Mouse (Mus musculus): ENCODE results near the gene Ear14.
"Not testable (repeated sequence)": the region's sequence is repeated elsewhere in the genome, so short reads cannot be mapped to it uniquely, and the experiment has no call there.

Gene Ear14

DNA sequence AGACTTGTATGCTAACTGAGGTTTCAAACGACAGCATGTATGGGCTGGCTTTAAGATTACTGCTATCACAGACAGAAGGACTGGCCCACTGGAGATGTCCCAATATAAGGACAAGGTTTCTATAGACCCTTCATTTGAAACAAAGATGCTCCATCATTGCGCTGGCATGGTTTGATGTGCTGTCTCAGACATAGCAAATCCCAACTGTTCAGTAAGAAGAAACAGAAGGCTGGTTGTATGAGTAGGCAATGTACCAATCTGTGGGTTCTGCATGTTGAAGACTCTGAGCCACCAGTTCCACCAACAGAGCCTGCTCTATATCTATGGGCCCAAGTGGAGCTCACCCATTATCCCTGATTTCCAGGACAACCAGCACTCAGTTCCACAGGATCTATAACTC is at the start of gene Ear14:
Ear14 (plus strand) TSS at position 277 of the 400 bp plus-strand sequence.
- no peak for DNase-seq

GRCm38 (mm10) chr14:51156056-51156735 is 47.0 kb upstream of the Ear14 start:
- DNase-seq: no peak

DNA sequence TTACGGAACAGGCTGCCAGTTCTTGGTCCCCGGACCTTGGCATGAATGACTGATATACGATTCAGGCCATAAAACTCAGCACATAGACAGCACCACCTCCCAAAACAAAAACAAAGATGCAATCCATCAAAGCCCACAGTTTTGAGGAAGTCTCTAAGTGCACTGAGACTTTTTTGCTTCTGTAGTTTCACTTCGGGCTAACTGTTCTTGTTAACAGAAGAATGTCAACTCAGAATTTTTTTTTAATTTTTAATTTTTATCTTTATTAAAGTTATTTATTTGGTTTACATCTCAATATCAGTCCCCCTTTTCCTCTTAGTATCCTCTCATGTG is 46.5 kb upstream of the Ear14 start:
- no peak for DNase-seq

- no peak for DNase-seq
Measured at GRCm38 (mm10) chr14:51157072-51157471, 46.1 kb upstream of the Ear14 start.

- not testable (repeated sequence) for DNase-seq
Measured at GRCm38 (mm10) chr14:51161976-51162375, 41.2 kb upstream of the Ear14 start, which contains the start of gene Rnase2b. TSS of gene Rnase2b (plus strand) at chr14:51162260.

- not testable (repeated sequence) for DNase-seq
Measured at GRCm38 (mm10) chr14:51163323-51163722, 39.9 kb upstream of the Ear14 start.

GRCm38 (mm10) chr14:51165435-51165834 is 37.8 kb upstream of the Ear14 start:
- DNase-seq: no peak

GRCm38 (mm10) chr14:51166068-51166467 is 37.1 kb upstream of the Ear14 start:
- no peak for DNase-seq

GRCm38 (mm10) chr14:51172095-51172865 is 30.9 kb upstream of the Ear14 start:
- DNase-seq: peak; percentile 57

DNA sequence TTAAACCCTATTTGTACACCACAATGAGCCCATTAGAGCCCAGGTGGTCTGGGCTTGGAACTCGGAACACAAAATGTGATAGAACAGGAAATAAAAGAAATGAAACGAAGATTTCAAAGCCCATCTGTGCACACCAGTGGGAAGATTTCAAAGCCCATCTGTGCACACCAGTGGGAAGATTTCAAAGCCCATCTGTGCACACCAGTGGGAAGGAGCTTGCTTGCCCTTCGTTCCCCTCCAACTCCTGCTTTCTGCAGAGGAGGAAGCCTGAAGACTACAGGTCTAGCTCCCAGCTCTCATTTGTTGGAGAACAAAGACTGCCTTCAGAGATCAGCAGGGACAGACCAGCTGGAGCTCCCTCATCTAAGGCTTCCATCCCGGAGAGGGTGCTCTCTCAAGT is 30.2 kb upstream of the Ear14 start:
- not testable (repeated sequence) for DNase-seq

GRCm38 (mm10) chr14:51173843-51174242 is 29.3 kb upstream of the Ear14 start:
- peak; percentile 15 for DNase-seq

- not testable (repeated sequence) for DNase-seq
Measured at GRCm38 (mm10) chr14:51181051-51181450, 22.1 kb upstream of the Ear14 start.

- DNase-seq: peak; percentile 37
Measured at GRCm38 (mm10) chr14:51195681-51196080, 7.5 kb upstream of the Ear14 start.

DNA sequence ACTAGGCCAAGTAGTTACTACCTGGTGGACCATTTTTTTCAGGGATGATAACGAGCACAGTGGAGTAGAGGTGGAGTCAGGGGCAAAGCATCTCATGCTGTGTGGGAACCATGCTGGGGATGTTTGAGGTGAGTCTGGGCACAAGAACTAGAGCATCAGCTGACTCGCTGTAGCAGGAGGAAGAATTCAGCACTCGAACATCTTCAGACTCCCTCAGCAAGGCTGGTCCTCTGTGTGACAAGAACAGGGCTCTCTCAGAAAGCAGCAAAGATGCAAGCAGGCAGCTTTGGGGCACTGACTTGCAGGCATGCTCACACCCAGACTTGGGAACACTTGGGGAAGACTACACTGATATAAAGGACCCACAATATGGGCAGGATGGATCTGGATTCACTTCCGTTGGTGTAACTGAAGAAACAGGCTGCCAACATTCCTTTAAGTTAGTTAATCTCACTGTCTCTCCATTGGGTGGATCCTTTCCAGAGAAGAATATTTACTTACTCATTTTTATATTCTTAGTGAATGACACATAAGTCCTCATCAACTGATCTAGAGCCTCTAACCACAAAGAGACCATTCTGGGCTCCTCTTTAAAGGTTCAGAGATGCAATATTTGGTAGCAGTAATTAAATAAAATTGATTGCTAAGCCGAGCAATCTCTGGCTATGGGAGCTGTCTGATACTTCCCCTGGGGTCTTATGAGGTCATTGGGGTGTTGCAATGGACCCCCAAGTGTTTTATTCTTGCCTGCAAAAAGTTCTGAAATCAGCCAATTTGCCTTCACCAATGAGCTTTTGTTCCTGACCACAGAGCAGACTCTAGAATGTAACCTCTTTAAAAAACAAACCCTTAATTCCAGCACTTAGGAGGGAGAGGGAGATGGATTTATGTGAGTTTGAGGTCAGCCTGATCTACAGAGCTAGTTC is 3.8 kb upstream of the Ear14 start, which contains the start of gene Ang2:
Ang2 (minus strand) TSS at position 51 of the 926 bp plus-strand sequence.
- DNase-seq: no peak

DNA sequence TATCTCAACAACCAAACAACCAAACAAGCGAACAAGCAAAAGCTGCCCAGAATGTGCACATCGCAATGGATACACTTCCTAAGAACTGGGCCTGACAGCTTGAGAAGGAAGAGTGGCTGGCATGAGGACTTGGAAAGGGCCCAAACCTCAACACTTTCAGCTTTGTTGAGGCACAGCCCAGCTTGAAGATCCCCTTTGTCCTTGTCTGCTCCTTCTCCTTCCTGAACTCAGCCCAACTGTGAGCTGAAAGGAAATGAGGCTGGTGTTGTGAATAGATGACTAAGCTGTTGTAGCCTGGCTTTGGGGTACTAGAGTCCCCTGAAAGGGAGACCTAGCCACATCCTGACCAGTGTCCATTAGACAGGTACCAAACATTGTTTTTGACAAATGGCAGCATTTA is 3.1 kb upstream of the Ear14 start:
- DNase-seq: no peak

- DNase-seq: no peak
Measured at GRCm38 (mm10) chr14:51200466-51200865, 2.7 kb upstream of the Ear14 start.

GRCm38 (mm10) chr14:51220075-51220474 is 16.9 kb downstream of the Ear14 start:
- DNase-seq: not testable (repeated sequence)

DNA sequence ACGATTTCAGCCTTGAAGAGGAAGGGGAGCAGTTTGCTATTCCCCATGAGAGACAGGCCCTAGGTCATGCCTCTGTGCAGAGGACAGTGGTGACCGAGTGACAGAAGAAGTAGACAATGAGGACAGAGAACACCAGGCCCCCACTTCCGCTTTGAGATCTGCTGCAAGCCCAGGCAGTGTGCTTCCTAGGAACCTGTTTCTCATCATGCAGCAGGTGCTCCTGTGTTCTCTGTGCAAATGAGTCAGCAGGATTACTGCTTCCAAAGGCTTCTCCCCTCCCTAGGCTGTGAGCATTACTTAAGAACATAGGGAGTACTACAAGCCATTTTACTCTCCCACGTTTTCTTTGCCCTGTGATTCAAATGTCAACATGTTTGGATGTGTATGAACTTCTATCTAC is 26.5 kb downstream of the Ear14 start:
- DNase-seq: not testable (repeated sequence)

DNA sequence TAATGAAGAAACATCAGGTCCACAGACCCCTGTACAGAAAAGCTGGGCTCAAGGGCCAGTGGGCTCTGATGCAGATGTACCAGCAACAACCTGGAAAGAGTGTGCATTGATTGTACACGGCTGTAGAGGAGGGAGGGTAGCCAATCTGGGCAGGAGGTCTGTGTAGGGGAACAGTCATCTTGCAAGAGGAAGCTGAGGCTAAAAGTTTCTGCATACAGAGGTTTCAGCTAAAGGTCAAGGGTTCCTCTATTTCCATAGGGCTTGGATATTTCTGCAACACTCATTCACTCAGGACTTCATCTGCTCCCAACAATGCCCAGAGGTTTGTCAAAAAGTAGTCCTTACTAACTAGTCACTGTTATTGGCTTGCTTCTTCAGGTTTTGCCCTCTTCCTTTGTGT is 34.3 kb downstream of the Ear14 start:
- DNase-seq: not testable (repeated sequence)

DNA sequence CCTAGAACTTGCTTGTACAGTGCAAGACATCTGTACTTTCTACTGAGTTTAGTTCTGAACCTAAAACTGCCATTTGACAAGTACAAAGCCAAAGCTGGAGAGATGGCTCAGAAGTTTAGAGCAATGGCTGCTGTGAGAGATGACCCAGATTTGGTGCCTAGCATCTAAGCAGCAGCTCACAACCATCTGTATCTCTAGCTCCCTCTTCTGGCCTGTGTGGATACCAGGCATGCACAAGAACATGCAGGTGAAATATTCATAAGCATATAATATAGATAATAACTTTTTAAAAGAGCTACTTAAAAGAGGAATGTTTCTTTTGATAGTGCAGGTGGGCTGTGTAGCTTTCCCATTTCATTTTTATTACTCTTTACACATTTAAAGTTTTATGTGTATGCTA is 37.7 kb downstream of the Ear14 start:
- peak; percentile 59 for DNase-seq

- DNase-seq: no peak
Measured at GRCm38 (mm10) chr14:51247736-51248135, 44.5 kb downstream of the Ear14 start.

GRCm38 (mm10) chr14:51250348-51250747 is 47.2 kb downstream of the Ear14 start:
- no peak for DNase-seq

- DNase-seq: not testable (repeated sequence)
Measured at GRCm38 (mm10) chr14:51252206-51252605, 49.0 kb downstream of the Ear14 start.

Data from kidney, postnatal 10 days (tissue).